Mouse (Mus musculus) myocyte (in vitro differentiated cells): ENCODE measurements around the gene Foxo1. TPM values are rescaled to one million over a fixed set of nuclear protein-coding genes. Genes with fewer than 3 reads are reported as not detected.

Experiments
- H3K27me3 ChIP-seq: one replicate; pipeline ENCODE4 v1.6.1; 2011; ENCODE audit not compliant: control insufficient read depth, insufficient read depth, insufficient read length
- H3K36me3 ChIP-seq: one replicate; pipeline ENCODE4 v1.6.1; 2011; ENCODE audit not compliant: control insufficient read depth, insufficient read depth
- H3K4me2 ChIP-seq: one replicate; pipeline ENCODE4 v1.6.1; 2011; ENCODE audit warnings: low read depth, control low read depth
- H3K4me3 ChIP-seq: one replicate; pipeline ENCODE4 v1.5.1; 2011; ENCODE audit warnings: mild to moderate bottlenecking, control low read depth, moderate library complexity
- H3K79me2 ChIP-seq: one replicate; pipeline ENCODE4 v1.6.1; 2011; ENCODE audit not compliant: control insufficient read depth, insufficient read depth
- H3ac ChIP-seq: one replicate; pipeline ENCODE4 v1.6.1; 2011; ENCODE audit not compliant: control insufficient read depth, insufficient read length
- CEBPB ChIP-seq: IDR thresholded peaks from 2 replicates; pipeline ENCODE4 v1.6.1; 2011; ENCODE audit warnings: mild to moderate bottlenecking, moderate library complexity; ENCODE audit not compliant: poor library complexity, insufficient read depth, severe bottlenecking
- E2F4 ChIP-seq: IDR thresholded peaks from one replicate; pipeline ENCODE4 v1.6.1; 2011; ENCODE audit warnings: mild to moderate bottlenecking, control low read depth, moderate library complexity; ENCODE audit not compliant: insufficient read depth
- MAX ChIP-seq: IDR thresholded peaks from one replicate; pipeline ENCODE4 v1.6.1; 2011; ENCODE audit warnings: low read depth, mild to moderate bottlenecking, control low read depth
- MYOD1 ChIP-seq, 3 experiments: IDR thresholded peaks; one replicate each; pipeline ENCODE4 v1.6.1; 2011; ENCODE audit warnings: control low read depth in 2 of 3, low read depth in 2 of 3, mild to moderate bottlenecking in 2 of 3, moderate library complexity in 1 of 3; ENCODE audit not compliant: insufficient read length in 2 of 3, control insufficient read depth in 1 of 3
- MYOG ChIP-seq, 3 experiments: IDR thresholded peaks; one replicate each; pipeline ENCODE4 v1.6.1; 2011; ENCODE audit warnings: control low read depth in 2 of 3, low read depth in 2 of 3, mild to moderate bottlenecking in 2 of 3; ENCODE audit not compliant: insufficient read length in 2 of 3, control insufficient read depth in 1 of 3, insufficient read depth in 1 of 3
- POLR2A ChIP-seq: IDR thresholded peaks from one replicate; pipeline ENCODE4 v1.6.1; 2011; ENCODE audit warnings: low read depth, mild to moderate bottlenecking, control low read depth, moderate library complexity; ENCODE audit not compliant: insufficient read length
- POLR2AphosphoS2 ChIP-seq: IDR thresholded peaks from one replicate; pipeline ENCODE4 v1.6.1; 2011; ENCODE audit warnings: low read depth, control low read depth; ENCODE audit not compliant: insufficient read length
- REST ChIP-seq: IDR thresholded peaks from one replicate; pipeline ENCODE4 v1.6.1; 2011; ENCODE audit warnings: mild to moderate bottlenecking, control low read depth, moderate library complexity; ENCODE audit not compliant: insufficient read depth, insufficient read length
- SRF ChIP-seq: IDR thresholded peaks from one replicate; pipeline ENCODE4 v1.6.1; 2011; ENCODE audit warnings: low read depth; ENCODE audit not compliant: control insufficient read depth, insufficient read length
- TCF12 ChIP-seq: IDR thresholded peaks from one replicate; pipeline ENCODE4 v1.6.1; 2011; ENCODE audit warnings: mild to moderate bottlenecking, control low read depth; ENCODE audit not compliant: poor library complexity, insufficient read depth, severe bottlenecking
- TCF3 ChIP-seq: IDR thresholded peaks from one replicate; pipeline ENCODE4 v1.6.1; 2011; ENCODE audit warnings: low read depth, control low read depth; ENCODE audit not compliant: insufficient read length
- USF1 ChIP-seq: IDR thresholded peaks from one replicate; pipeline ENCODE4 v1.6.1; 2011; ENCODE audit warnings: low read depth, mild to moderate bottlenecking, control low read depth, moderate library complexity
- polyA plus RNA-seq: library from polyadenylated mRNA; unstranded; fragments of >200 nt; fragmentation: generic; extraction: Trizol; gene quantifications from one replicate; pipeline ENCODE4 v1.2.1, GENCODE M21; 2012; ENCODE audit warnings: missing spikeins

Foxo1 gene
- polyA plus RNA-seq, 1 experiment, result 7.2 TPM

GRCm38 (mm10) chr3:52272376-52272865 lies 4.3 kb downstream of the Foxo1 start:
- no peak overlapping the region for H3K4me3 ChIP-seq
- H3K4me2 ChIP-seq, result peak overlapping the region; percentile 88
- H3K27me3 ChIP-seq, result no peaks in the 10 kb centered on the region
- H3K79me2 ChIP-seq, result peaks cover 78% of the 10 kb centered on the region
- no peak overlapping the region for H3ac ChIP-seq
- H3K36me3 ChIP-seq, result no peaks in the 10 kb centered on the region
- TF ChIP-seq E2F4 (no peak), TCF12 (no peak), USF1 (no peak), MYOG (IDR thresholded peaks at IDR 0.05; ENCODE audit: control insufficient read depth in 1 of 3, insufficient read depth in 1 of 3, insufficient read length in 2 of 3, low read depth in 2 of 3) (no peak), CEBPB (no peak), POLR2AphosphoS2 (no peak), SRF (no peak), TCF3 (no peak), POLR2A (no peak), MAX (no peak), REST (no peak), MYOD1 (IDR thresholded peaks at IDR 0.05; ENCODE audit: control insufficient read depth in 1 of 3, insufficient read length in 2 of 3, low read depth in 2 of 3) (no peak)

GRCm38 (mm10) chr3:52274475-52274874 lies 6.3 kb downstream of the Foxo1 start:
- peaks cover 95% of the 10 kb centered on the region for H3K79me2 ChIP-seq
- H3K4me3 ChIP-seq, result no peak overlapping the region
- TF ChIP-seq TCF3 (no peak), POLR2A (no peak), E2F4 (no peak), MAX (no peak), TCF12 (no peak), REST (no peak), CEBPB (no peak), SRF (no peak), MYOG (IDR thresholded peaks at IDR 0.05; ENCODE audit: control insufficient read depth in 1 of 3, insufficient read depth in 1 of 3, insufficient read length in 2 of 3, low read depth in 2 of 3) (no peak), POLR2AphosphoS2 (no peak), MYOD1 (IDR thresholded peaks at IDR 0.05; ENCODE audit: control insufficient read depth in 1 of 3, insufficient read length in 2 of 3, low read depth in 2 of 3) (no peak), USF1 (no peak)
- H3K4me2 ChIP-seq, result no peak overlapping the region
- no peaks in the 10 kb centered on the region for H3K36me3 ChIP-seq
- H3K27me3 ChIP-seq, result no peaks in the 10 kb centered on the region
- H3ac ChIP-seq, result no peak overlapping the region

- Histone ChIP-seq H3K4me3 (no peak overlapping the region), H3K27me3 (no peaks in the 10 kb centered on the region), H3K79me2 (peaks cover 100% of the 10 kb centered on the region), H3K36me3 (no peaks in the 10 kb centered on the region), H3K4me2 (no peak overlapping the region), H3ac (no peak overlapping the region)
- no peak for TF ChIP-seq POLR2A
Observed at GRCm38 (mm10) chr3:52275037-52275555, 7.0 kb downstream of the Foxo1 start.

- H3K4me2 ChIP-seq, result no peak overlapping the region
- H3K79me2 ChIP-seq, result peaks cover 99% of the 10 kb centered on the region
- H3K4me3 ChIP-seq, result no peak overlapping the region
- no peak overlapping the region for H3ac ChIP-seq
- TF ChIP-seq SRF (no peak), CEBPB (no peak), MAX (no peak), POLR2AphosphoS2 (no peak), MYOG (IDR thresholded peaks at IDR 0.05; ENCODE audit: control insufficient read depth in 1 of 3, insufficient read depth in 1 of 3, insufficient read length in 2 of 3, low read depth in 2 of 3) (no peak), POLR2A (no peak), USF1 (no peak), TCF12 (no peak), TCF3 (no peak), REST (no peak), MYOD1 (IDR thresholded peaks at IDR 0.05; ENCODE audit: control insufficient read depth in 1 of 3, insufficient read length in 2 of 3, low read depth in 2 of 3) (no peak), E2F4 (no peak)
- no peaks in the 10 kb centered on the region for H3K36me3 ChIP-seq
- no peaks in the 10 kb centered on the region for H3K27me3 ChIP-seq
Observed at GRCm38 (mm10) chr3:52280681-52281080, 12.5 kb downstream of the Foxo1 start.

- H3K4me3 ChIP-seq, result no peak overlapping the region
- no peaks in the 10 kb centered on the region for H3K36me3 ChIP-seq
- H3ac ChIP-seq, result no peak overlapping the region
- H3K79me2 ChIP-seq, result peaks cover 99% of the 10 kb centered on the region
- H3K27me3 ChIP-seq, result no peaks in the 10 kb centered on the region
- no peak overlapping the region for H3K4me2 ChIP-seq
- no peak for TF ChIP-seq MYOD1 (IDR thresholded peaks at IDR 0.05; ENCODE audit: control insufficient read depth in 1 of 3, insufficient read length in 2 of 3, low read depth in 2 of 3)
- no peak for TF ChIP-seq MAX
- no peak for TF ChIP-seq MYOG (IDR thresholded peaks at IDR 0.05; ENCODE audit: control insufficient read depth in 1 of 3, insufficient read depth in 1 of 3, insufficient read length in 2 of 3, low read depth in 2 of 3)
- no peak for TF ChIP-seq TCF3
- TF ChIP-seq TCF12, result no peak
- no peak for TF ChIP-seq POLR2A
- no peak for TF ChIP-seq CEBPB
- TF ChIP-seq SRF, result no peak
- no peak for TF ChIP-seq USF1
- TF ChIP-seq E2F4, result no peak
- no peak for TF ChIP-seq REST
- no peak for TF ChIP-seq POLR2AphosphoS2
Observed at GRCm38 (mm10) chr3:52281882-52282281, 13.7 kb downstream of the Foxo1 start.
